Mouse (Mus musculus): Measurements from ENCODE around the gene Olfr498.

The Olfr498 gene

GRCm38 (mm10) chr7:108465026-108465425 is at the start of gene Olfr498:
Olfr498 (plus strand) TSS chr7:108465326.
- no peak for DNase-seq (ENCODE audit: low read depth, low spot score)

GRCm38 (mm10) chr7:108420121-108420520 is 45.0 kb upstream of the Olfr498 start, which contains the start of gene Olfr497:
Olfr497 (plus strand) TSS chr7:108420421.
- no peak for DNase-seq (ENCODE audit: low read depth, low spot score)

Data from brain, embryonic 18.5 days (tissue).